9 mouse cellular contexts compared by ENCODE assay signal in the genomic region with DNA sequence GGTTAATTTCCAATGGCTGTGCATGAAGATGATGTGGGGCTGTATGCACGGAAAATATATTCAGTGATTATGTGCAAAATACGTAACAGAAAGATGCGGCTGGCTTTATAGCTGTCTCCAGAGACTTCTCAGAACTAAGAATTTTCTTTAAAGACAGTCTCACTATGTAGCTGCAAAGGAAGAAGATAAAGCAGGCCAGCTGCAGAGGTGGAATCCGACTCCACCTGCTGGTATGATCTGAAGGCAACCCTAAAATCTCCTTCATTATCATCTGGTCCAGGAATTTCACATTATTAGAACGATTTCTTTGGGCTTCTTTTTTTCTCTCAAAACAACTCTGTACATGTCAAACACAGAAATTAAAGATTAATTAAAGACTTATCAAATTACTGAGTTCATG.
DNase-seq lines count a peak whose midpoint lies in the region; ATAC-seq and TF ChIP-seq lines count a peak whose summit lies in the region.
"Had no signal": no experiment of that assay in that cellular context is flagged by ENCODE, and none has a peak within 500 bp of the region (broad histone marks: within the 10 kb centered on the region; RNA-seq: fewer than 3 reads in every experiment).

No protein-coding gene starts in this region.

- peak; percentile 41; the same call in 1 of the 2 replicates for TF ChIP-seq CTCF in cortical plate, adult 2 months (IDR thresholded peaks at IDR 0.05; ENCODE audit: extremely low read depth, insufficient read depth, low read length)

- ATAC-seq in forebrain, embryonic 14.5 days = no peak
- ATAC-seq in midbrain, embryonic 13.5 days = peak; percentile 65
- no peak for ATAC-seq in midbrain, embryonic 11.5 days (ENCODE audit: low FRiP score)

- H3K4me2 ChIP-seq in forebrain, embryonic 14.5 days (ENCODE audit: low read length) = no peak overlapping the region
- H3K4me2 ChIP-seq in midbrain, embryonic 13.5 days (replicated peaks) = no peak overlapping the region
- H3K4me2 ChIP-seq in midbrain, embryonic 11.5 days = no peak overlapping the region

- no peaks in the 10 kb centered on the region for H3K27me3 ChIP-seq in forebrain, embryonic 14.5 days (replicated peaks; ENCODE audit: control insufficient read depth, insufficient read depth, low read length)
- H3K27me3 ChIP-seq in forebrain, embryonic 10.5 days (ENCODE audit: poor library complexity, severe bottlenecking) = no peaks in the 10 kb centered on the region
- H3K27me3 ChIP-seq in midbrain, embryonic 13.5 days = no peaks in the 10 kb centered on the region
- H3K27me3 ChIP-seq in midbrain, embryonic 11.5 days (ENCODE audit: control insufficient read depth, insufficient read depth, low read length) = no peaks in the 10 kb centered on the region

- WGBS in forebrain, embryonic 14.5 days = 76% methylated on average over 5 of the region's 5 CpGs
- 85% methylated on average over 5 of the region's 5 CpGs for WGBS in forebrain, embryonic 10.5 days
- 73% methylated on average over 5 of the region's 5 CpGs for WGBS in midbrain, embryonic 13.5 days
- WGBS in midbrain, embryonic 11.5 days = 84% methylated on average over 5 of the region's 5 CpGs

- H3K36me3 ChIP-seq in forebrain, embryonic 14.5 days (ENCODE audit: control insufficient read depth, insufficient read depth, low read length) = no peaks in the 10 kb centered on the region
- H3K36me3 ChIP-seq in forebrain, embryonic 10.5 days (replicated peaks) = no peaks in the 10 kb centered on the region
- H3K36me3 ChIP-seq in midbrain, embryonic 13.5 days = no peaks in the 10 kb centered on the region
- no peaks in the 10 kb centered on the region for H3K36me3 ChIP-seq in midbrain, embryonic 11.5 days (ENCODE audit: control insufficient read depth, insufficient read depth, low read length)

- H3K9ac ChIP-seq in forebrain, embryonic 14.5 days (ENCODE audit: low read length) = no peak overlapping the region
- no peak overlapping the region for H3K9ac ChIP-seq in midbrain, embryonic 13.5 days (replicated peaks)
- no peak overlapping the region for H3K9ac ChIP-seq in midbrain, embryonic 11.5 days (ENCODE audit: low read length)

- TF ChIP-seq POLR2A in cortical plate, adult 2 months (IDR thresholded peaks at IDR 0.05; ENCODE audit: extremely low read depth, insufficient read depth, low read length) = no peak

- no peaks in the 10 kb centered on the region for H3K9me3 ChIP-seq in forebrain, embryonic 14.5 days (replicated peaks; ENCODE audit: control insufficient read depth, low read length)
- H3K9me3 ChIP-seq in forebrain, embryonic 10.5 days = no peaks in the 10 kb centered on the region
- no peaks in the 10 kb centered on the region for H3K9me3 ChIP-seq in midbrain, embryonic 13.5 days
- H3K9me3 ChIP-seq in midbrain, embryonic 11.5 days (ENCODE audit: control insufficient read depth, low read length) = no peaks in the 10 kb centered on the region

- H3K27ac ChIP-seq in forebrain, embryonic 14.5 days (ENCODE audit: low read depth, low read length) = no peak overlapping the region
- H3K27ac ChIP-seq in forebrain, embryonic 10.5 days = no peak overlapping the region
- no peak overlapping the region for H3K27ac ChIP-seq in midbrain, embryonic 13.5 days
- no peak overlapping the region for H3K27ac ChIP-seq in midbrain, embryonic 11.5 days (ENCODE audit: low read depth, low read length)
- H3K27ac ChIP-seq in cortical plate, adult 2 months (ENCODE audit: insufficient read depth, low read length) = no peak overlapping the region

- H3K4me3 ChIP-seq in forebrain, embryonic 14.5 days (ENCODE audit: low read depth, low read length) = no peak overlapping the region
- H3K4me3 ChIP-seq in forebrain, embryonic 10.5 days = no peak overlapping the region
- H3K4me3 ChIP-seq in midbrain, embryonic 13.5 days (replicated peaks) = no peak overlapping the region
- H3K4me3 ChIP-seq in midbrain, embryonic 11.5 days (ENCODE audit: low read depth, low read length) = no peak overlapping the region
- H3K4me3 ChIP-seq in cortical plate, adult 2 months (ENCODE audit: insufficient read depth, low read length) = no peak overlapping the region

- peak; percentile 57 for DNase-seq in forebrain, embryonic 14.5 days (ENCODE audit: low spot score)
- DNase-seq in forebrain, embryonic 10.5 days (ENCODE audit: extremely low spot score, low spot score) = no peak
- no peak for DNase-seq in midbrain, embryonic 11.5 days (ENCODE audit: low spot score, missing footprints)
- peak; percentile 12 for DNase-seq in naive thymus-derived CD4-positive, alpha-beta T cell, adult 2 months (ENCODE audit: low read depth)
- no peak for DNase-seq in layer of hippocampus, adult 9-11 months
- DNase-seq in thymus, adult 18-20 months = no peak
- DNase-seq: lung, adult 18-20 months had no signal

- no peaks in the 10 kb centered on the region for H3K4me1 ChIP-seq in forebrain, embryonic 14.5 days (ENCODE audit: control insufficient read depth, insufficient read depth, low read length)
- H3K4me1 ChIP-seq in forebrain, embryonic 10.5 days = no peaks in the 10 kb centered on the region
- H3K4me1 ChIP-seq in midbrain, embryonic 13.5 days (replicated peaks) = no peaks in the 10 kb centered on the region
- no peaks in the 10 kb centered on the region for H3K4me1 ChIP-seq in midbrain, embryonic 11.5 days (ENCODE audit: control insufficient read depth, insufficient read depth, low read length)
- H3K4me1 ChIP-seq in cortical plate, adult 2 months (ENCODE audit: control insufficient read depth, insufficient read depth, low read length) = no peaks in the 10 kb centered on the region

Comparison
In these comparisons a context has a peak if more than half of its experiments do, and no peak if none do; other contexts are left out.
1. DNase-seq: peak in forebrain, embryonic 14.5 days (single experiment) and naive thymus-derived CD4-positive, alpha-beta T cell, adult 2 months (single experiment); none in forebrain, embryonic 10.5 days (single experiment), midbrain, embryonic 11.5 days (single experiment), layer of hippocampus, adult 9-11 months (single experiment) and thymus, adult 18-20 months (0 of 2).